ENCODE assay signal across 14 mouse cellular contexts in genomic region chr5:78993258-78993657, GRCm38 (mm10).
DNase-seq lines count a peak whose midpoint lies in the region; ATAC-seq and TF ChIP-seq lines count a peak whose summit lies in the region.
"Had no signal": no experiment of that assay in that cellular context is flagged by ENCODE, and none has a peak within 500 bp of the region (broad histone marks: within the 10 kb centered on the region; RNA-seq: fewer than 3 reads in every experiment).

No protein-coding gene starts in this region.

- ATAC-seq in midbrain, embryonic 11.5 days (ENCODE audit: low FRiP score), result peak; percentile 65
- ATAC-seq in monocyte, adult 5-6 weeks (replicated peaks; ENCODE audit: insufficient number of reproducible peaks, low FRiP score, low TSS enrichment, poor library complexity, severe bottlenecking), result no peak
- no peak for ATAC-seq in kidney, embryonic 16.5 days (ENCODE audit: low FRiP score, low TSS enrichment)
- ATAC-seq: liver, postnatal 0 days had no signal

- H3K4me2 ChIP-seq in midbrain, embryonic 11.5 days, result no peak overlapping the region
- H3K4me2 ChIP-seq in kidney, embryonic 16.5 days (replicated peaks; ENCODE audit: low read depth, low read length), result no peak overlapping the region
- H3K4me2 ChIP-seq: embryonic facial prominence, embryonic 12.5 days; neural tube, embryonic 13.5 days; stomach, embryonic 15.5 days had no signal

- whole genome bisulfite sequencing in midbrain, embryonic 11.5 days, result 69% methylated on average over 3 of the region's 3 CpGs
- WGBS in midbrain, embryonic 10.5 days, result 83% methylated on average over 3 of the region's 3 CpGs
- WGBS in kidney, embryonic 16.5 days, result 63% methylated on average over 3 of the region's 3 CpGs

- no peaks in the 10 kb centered on the region for H3K4me1 ChIP-seq in midbrain, embryonic 11.5 days (ENCODE audit: control insufficient read depth, insufficient read depth, low read length)
- H3K4me1 ChIP-seq in midbrain, embryonic 10.5 days, result no peaks in the 10 kb centered on the region
- no peaks in the 10 kb centered on the region for H3K4me1 ChIP-seq in kidney, embryonic 16.5 days (ENCODE audit: insufficient read depth, low read length)
- H3K4me1 ChIP-seq: embryonic facial prominence, embryonic 12.5 days; heart, embryonic 10.5 days; neural tube, embryonic 13.5 days; stomach, embryonic 15.5 days had no signal

- H3K27me3 ChIP-seq in midbrain, embryonic 11.5 days (ENCODE audit: control insufficient read depth, insufficient read depth, low read length), result no peaks in the 10 kb centered on the region
- H3K27me3 ChIP-seq in midbrain, embryonic 10.5 days (ENCODE audit: low read depth, poor library complexity, severe bottlenecking), result no peaks in the 10 kb centered on the region
- no peaks in the 10 kb centered on the region for H3K27me3 ChIP-seq in kidney, embryonic 16.5 days (ENCODE audit: insufficient read depth, low read length)
- H3K27me3 ChIP-seq: embryonic facial prominence, embryonic 12.5 days; neural tube, embryonic 13.5 days; stomach, embryonic 15.5 days had no signal

- H3K4me3 ChIP-seq in midbrain, embryonic 11.5 days (ENCODE audit: low read depth, low read length), result no peak overlapping the region
- H3K4me3 ChIP-seq in midbrain, embryonic 10.5 days, result no peak overlapping the region
- H3K4me3 ChIP-seq in left cerebral cortex, adult 2 months, result no peak overlapping the region
- no peak overlapping the region for H3K4me3 ChIP-seq in kidney, embryonic 16.5 days (ENCODE audit: low read length)
- H3K4me3 ChIP-seq: embryonic facial prominence, embryonic 12.5 days; heart, embryonic 10.5 days; neural tube, embryonic 13.5 days; stomach, embryonic 15.5 days had no signal

- H3K9ac ChIP-seq in midbrain, embryonic 11.5 days (ENCODE audit: low read length), result no peak overlapping the region
- no peak overlapping the region for H3K9ac ChIP-seq in kidney, embryonic 16.5 days (replicated peaks; ENCODE audit: low read length)
- H3K9ac ChIP-seq: embryonic facial prominence, embryonic 12.5 days; liver, postnatal 0 days; neural tube, embryonic 13.5 days; stomach, embryonic 15.5 days had no signal

- no peaks in the 10 kb centered on the region for H3K9me3 ChIP-seq in midbrain, embryonic 11.5 days (ENCODE audit: control insufficient read depth, low read length)
- H3K9me3 ChIP-seq in midbrain, embryonic 10.5 days (replicated peaks), result no peaks in the 10 kb centered on the region
- no peaks in the 10 kb centered on the region for H3K9me3 ChIP-seq in kidney, embryonic 16.5 days (ENCODE audit: low read length)
- H3K9me3 ChIP-seq: embryonic facial prominence, embryonic 12.5 days; heart, embryonic 10.5 days; neural tube, embryonic 13.5 days; stomach, embryonic 15.5 days had no signal

- H3K36me3 ChIP-seq in midbrain, embryonic 11.5 days (ENCODE audit: control insufficient read depth, insufficient read depth, low read length), result no peaks in the 10 kb centered on the region
- no peaks in the 10 kb centered on the region for H3K36me3 ChIP-seq in midbrain, embryonic 10.5 days
- no peaks in the 10 kb centered on the region for H3K36me3 ChIP-seq in kidney, embryonic 16.5 days (ENCODE audit: insufficient read depth, low read length)
- H3K36me3 ChIP-seq: embryonic facial prominence, embryonic 12.5 days; heart, embryonic 10.5 days; neural tube, embryonic 13.5 days; stomach, embryonic 15.5 days had no signal

- TF ChIP-seq CTCF in left cerebral cortex, adult 2 months (IDR thresholded peaks at IDR 0.05), result no peak

- DNase-seq in midbrain, embryonic 11.5 days (ENCODE audit: low spot score, missing footprints), result no peak
- DNase-seq in midbrain, embryonic 10.5 days (ENCODE audit: low spot score), result no peak
- DNase-seq in frontal cortex, postnatal 25 days (ENCODE audit: low spot score in 2 of 2), result peak; percentile 3 to 11
- peak; percentile 26 to 31 for DNase-seq in left cerebral cortex, adult 2 months (ENCODE audit: extremely low spot score in 1 of 2, low spot score in 2 of 2)
- DNase-seq in telencephalon, adult 2 months (ENCODE audit: low read depth, low spot score), result peak; percentile 55
- no peak for DNase-seq in MN1 (ENCODE audit: low spot score)
- DNase-seq: liver, postnatal 0 days had no signal

- intact Hi-C loops in left cerebral cortex, adult 2 months (cut with DNase I), result loop anchor here (10.0 kb wide), 1 partner anchor 408 kb away; no protein-coding TSS in a partner anchor

- H3K27ac ChIP-seq in midbrain, embryonic 11.5 days (ENCODE audit: low read depth, low read length), result no peak overlapping the region
- no peak overlapping the region for H3K27ac ChIP-seq in midbrain, embryonic 10.5 days (replicated peaks)
- H3K27ac ChIP-seq in left cerebral cortex, adult 2 months, result no peak overlapping the region
- no peak overlapping the region for H3K27ac ChIP-seq in kidney, embryonic 16.5 days (ENCODE audit: low read length)
- H3K27ac ChIP-seq: embryonic facial prominence, embryonic 12.5 days; heart, embryonic 10.5 days; kidney, postnatal 0 days; neural tube, embryonic 13.5 days; stomach, embryonic 15.5 days had no signal

Comparison
In these comparisons a context has a peak if more than half of its experiments do, and no peak if none do; other contexts are left out.
1. DNase-seq: peak in frontal cortex, postnatal 25 days (2 of 2), left cerebral cortex, adult 2 months (2 of 2) and telencephalon, adult 2 months (single experiment); none in midbrain, embryonic 11.5 days (single experiment), midbrain, embryonic 10.5 days (single experiment) and MN1 (single experiment).